Mouse (Mus musculus): Measurements from ENCODE around the gene Nudt5. TPM values are rescaled to one million over a fixed set of nuclear protein-coding genes. Genes with fewer than 3 reads are reported as not detected.
A peak's percentile ranks its signal among the peaks of the same experiment; 100 is the strongest.

Gene Nudt5
- total RNA-seq (2021) = 10 to 100 TPM; 19.5 to 21.6 TPM
- long read RNA-seq, partial matches to known transcripts = 0 of 31 reads
- long read RNA-seq, other reads (novel, unspliced or antisense) = 30 of 31 reads

GRCm38 (mm10) chr2:5844873-5845631 is at the start of gene Nudt5, which contains the start of gene Cdc123:
Gene Nudt5, plus strand, starts transcription at chr2:5845019.
Gene Cdc123, minus strand, starts transcription at chr2:5845164.
- DNase-seq (ENCODE audit: low spot score in 2 of 2) = peak; percentile 83 to 89

DNA sequence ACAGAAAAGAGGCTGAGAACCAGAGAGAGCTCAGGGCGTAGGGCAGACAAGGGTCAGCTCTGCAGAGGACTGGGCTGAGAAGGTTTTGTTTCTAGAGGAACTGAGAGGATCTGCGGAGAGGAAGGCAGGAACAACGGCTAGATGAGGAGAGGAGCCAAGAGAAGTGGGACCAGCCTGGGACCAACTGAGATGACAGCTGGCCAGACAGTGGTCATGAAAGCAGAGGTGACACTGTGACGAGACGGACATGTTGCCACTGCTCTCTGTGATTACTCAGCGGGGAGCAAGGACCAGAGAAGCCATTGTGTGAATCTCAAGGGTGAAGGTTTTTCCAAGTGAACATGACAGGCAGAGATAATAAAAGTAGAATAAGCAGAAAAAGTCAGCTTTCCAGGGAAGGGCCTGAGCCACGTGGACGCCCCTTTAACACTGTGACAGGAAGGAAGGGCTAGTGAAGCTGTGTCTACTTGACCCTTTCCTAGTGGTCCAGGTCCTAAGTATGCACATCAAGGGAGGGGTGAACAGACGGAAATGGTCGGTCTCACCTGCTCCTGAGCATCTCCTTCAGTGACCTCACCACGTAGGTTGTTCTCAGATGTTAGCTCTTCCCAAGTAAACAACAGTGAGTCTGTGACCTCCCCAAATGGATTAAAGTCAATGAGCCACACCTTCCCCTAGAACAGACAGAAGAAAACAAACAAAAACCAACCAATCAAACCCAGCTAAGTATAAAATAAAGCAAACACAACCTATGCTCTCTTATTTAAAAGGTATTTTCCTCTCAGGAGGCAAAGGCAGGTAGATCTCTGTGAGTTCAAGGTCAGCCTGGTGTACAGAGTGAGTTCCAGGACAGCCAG is 46.8 kb upstream of the Nudt5 start:
- no peak for DNase-seq (ENCODE audit: low spot score in 2 of 2)

DNA sequence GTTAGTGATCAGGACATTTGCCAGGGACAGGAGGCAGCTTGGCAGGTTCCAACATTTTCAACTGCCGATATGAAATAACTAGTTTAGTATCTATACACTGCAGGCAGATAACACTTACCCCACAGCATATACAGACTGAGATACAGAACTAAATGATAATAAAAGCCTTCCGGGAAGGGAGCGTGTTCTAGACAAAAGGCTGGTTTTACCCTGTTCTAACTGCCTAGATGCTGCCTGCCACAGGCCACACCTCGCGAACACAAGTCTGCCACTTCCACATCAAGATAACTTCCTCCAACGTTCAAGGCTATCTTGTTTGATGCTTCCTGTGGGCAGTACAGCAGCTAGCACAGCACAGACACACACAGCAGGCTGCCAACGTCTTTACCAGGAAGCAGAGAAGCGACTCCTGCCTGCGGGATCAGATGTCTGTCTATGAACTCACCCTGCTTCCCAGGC is 43.6 kb upstream of the Nudt5 start:
- DNase-seq (ENCODE audit: low spot score in 2 of 2) = no peak

- DNase-seq (ENCODE audit: low spot score in 2 of 2) = no peak
Observed at GRCm38 (mm10) chr2:5801927-5802590, 42.8 kb upstream of the Nudt5 start.

DNA sequence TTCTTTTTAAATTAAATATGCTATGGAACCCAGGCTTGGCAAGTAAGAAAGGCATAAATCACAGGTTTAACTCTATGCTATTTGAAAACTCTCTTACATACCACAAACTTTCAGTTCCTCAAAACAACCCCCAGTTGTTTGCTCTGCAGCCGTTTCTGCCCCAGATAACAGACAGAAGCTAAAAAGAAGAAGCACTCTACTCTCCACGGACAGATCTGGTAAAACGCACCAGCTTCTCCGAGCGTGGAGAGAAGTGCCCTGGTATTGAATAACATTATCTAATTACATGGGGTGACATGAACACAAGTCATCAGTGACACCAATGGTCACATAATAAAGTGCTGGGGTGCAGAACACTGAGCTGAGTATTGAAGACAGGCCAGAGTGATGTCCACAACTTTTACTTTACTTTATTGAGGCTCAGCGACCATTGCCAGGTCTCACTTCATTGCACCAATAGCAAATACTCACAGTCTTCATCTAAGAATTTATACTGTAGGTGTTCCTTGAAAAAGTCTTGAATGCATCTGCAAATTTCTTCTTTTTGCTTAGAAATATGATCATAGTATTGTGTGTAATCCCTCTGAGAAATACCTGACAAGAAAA is 40.3 kb upstream of the Nudt5 start:
- DNase-seq (ENCODE audit: low spot score in 2 of 2) = no peak

GRCm38 (mm10) chr2:5805228-5805627 is 39.6 kb upstream of the Nudt5 start:
- DNase-seq (ENCODE audit: low spot score in 2 of 2) = no peak

DNA sequence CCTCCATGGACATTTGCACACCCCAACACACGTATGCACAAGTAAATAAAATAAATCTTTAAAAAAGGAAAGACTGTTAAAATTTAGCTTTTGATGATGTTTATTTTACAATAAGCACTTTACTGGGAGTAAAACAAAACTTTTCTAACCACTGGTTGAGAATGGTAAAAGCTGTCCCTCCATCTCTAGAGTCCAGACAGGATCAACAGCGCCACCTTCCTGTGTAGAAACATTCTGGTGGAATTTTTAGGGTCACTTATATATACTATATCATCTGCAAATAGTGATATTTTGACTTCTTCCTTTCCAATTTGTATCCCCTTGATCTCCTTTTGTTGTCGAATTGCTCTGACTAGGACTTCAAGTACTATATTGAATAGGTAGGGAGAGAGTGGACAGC is 38.6 kb upstream of the Nudt5 start:
- DNase-seq (ENCODE audit: low spot score in 2 of 2) = peak in 1 of 2 experiments; percentile 37

- DNase-seq (ENCODE audit: low spot score in 2 of 2) = no peak
Observed at GRCm38 (mm10) chr2:5810036-5810718, 34.6 kb upstream of the Nudt5 start.

GRCm38 (mm10) chr2:5811235-5811782 is 33.5 kb upstream of the Nudt5 start:
- no peak for DNase-seq (ENCODE audit: low spot score in 2 of 2)

- no peak for DNase-seq (ENCODE audit: low spot score in 2 of 2)
Observed at GRCm38 (mm10) chr2:5821264-5821663, 23.6 kb upstream of the Nudt5 start.

DNA sequence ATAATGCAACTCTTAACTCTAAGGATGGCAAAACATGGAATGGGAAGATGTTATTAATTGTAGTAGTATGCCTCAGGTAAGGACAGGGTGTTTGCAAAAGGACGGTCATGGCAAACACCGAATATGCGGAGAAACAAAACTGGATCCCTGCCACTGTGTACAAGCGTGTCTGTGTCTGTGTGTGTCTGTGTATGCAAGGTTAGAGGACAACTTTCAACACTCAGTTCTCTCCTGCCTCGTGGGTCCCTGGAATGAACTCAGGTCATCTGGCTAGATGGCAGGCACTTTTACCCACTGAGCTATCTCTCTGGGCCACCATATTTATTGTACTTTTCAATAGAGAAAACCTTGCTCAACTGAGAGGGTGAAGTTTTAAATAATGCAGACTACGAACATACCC is 22.4 kb upstream of the Nudt5 start:
- DNase-seq (ENCODE audit: low spot score in 2 of 2) = no peak

DNA sequence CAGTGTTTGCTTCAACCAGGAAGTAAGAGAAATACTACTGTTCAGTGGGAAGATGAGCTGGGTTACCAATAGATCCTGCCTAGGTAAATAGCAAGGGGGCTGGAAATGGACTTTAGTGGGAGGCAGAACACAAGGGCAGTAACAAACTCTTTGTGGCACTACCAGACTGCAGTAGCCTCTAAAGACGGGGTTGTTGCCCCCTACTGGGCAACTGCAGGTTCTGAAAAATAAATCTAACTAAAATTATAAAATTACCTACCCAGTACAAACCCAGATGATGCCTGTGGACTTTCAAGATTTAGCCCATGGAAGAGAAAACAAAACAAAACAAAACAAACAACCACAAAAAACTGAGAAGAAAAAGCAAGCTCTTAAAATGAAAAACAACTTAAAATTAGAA is 20.6 kb upstream of the Nudt5 start:
- DNase-seq (ENCODE audit: low spot score in 2 of 2) = peak in 1 of 2 experiments; percentile 22

DNA sequence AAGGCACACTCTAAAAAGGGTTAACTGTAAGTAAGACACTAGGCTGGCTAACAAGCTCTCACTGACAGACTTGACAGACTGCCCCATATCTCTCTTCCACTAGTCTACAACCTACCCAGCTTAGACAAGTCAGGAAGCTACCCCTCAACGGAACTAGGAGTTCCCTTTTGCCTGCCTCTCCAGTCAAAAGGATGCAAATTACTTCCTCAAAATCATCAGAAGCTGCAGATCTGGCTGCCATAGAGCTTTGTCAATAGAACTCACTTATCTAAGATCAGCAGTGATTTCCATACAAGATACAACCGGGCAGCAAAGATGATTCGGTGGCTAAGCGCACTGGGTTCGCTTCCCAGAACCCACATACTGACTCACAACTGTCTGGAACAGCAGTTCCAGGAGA is 20.1 kb upstream of the Nudt5 start:
- no peak for DNase-seq (ENCODE audit: low spot score in 2 of 2)

GRCm38 (mm10) chr2:5825265-5825913 is 19.4 kb upstream of the Nudt5 start:
- no peak for DNase-seq (ENCODE audit: low spot score in 2 of 2)

DNA sequence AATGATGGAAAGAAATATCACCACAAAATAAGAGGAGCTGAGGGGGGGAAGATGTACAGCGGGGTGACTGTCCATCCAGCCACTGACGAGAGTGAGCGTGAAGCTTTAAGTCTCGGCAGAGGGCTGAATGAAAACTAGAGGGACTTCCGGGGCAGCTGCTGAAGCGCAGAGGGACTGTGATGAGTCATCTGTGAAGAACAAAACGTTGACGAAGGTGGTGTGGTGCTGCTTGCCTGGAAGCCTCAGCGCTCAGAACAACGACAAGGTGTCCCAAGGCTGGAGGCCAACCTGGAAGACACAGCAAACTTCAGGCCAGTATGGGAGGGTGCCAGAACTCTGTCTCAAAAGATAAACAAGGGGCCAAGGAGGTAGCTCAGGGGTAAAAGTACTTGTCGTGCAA is 4.0 kb upstream of the Nudt5 start:
- DNase-seq (ENCODE audit: low spot score in 2 of 2) = no peak

- DNase-seq (ENCODE audit: low spot score in 2 of 2) = no peak
Observed at GRCm38 (mm10) chr2:5844181-5844872, 492 bp upstream of the Nudt5 start.

DNA sequence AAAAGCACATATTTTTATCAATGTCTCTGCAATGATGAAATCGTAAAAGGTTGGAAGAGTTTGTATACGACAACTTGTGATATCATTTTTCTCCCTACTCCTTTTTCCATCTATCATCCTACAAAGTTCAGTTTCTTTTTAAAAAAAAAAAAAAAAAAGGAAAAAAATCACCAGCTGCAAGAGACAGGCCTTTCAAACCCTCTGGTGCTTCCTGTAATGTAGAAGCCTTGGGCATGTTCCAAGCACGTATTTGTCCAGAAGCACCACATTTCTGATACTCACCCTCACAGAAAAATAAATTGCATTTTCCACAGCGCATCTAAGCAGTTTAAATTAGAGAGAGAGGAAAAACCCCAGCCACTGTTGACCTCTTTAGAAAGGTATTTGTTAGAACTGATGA is 1.0 kb downstream of the Nudt5 start:
- DNase-seq (ENCODE audit: low spot score in 2 of 2) = no peak

GRCm38 (mm10) chr2:5851116-5851515 is 6.3 kb downstream of the Nudt5 start:
- no peak for DNase-seq (ENCODE audit: low spot score in 2 of 2)

GRCm38 (mm10) chr2:5851866-5852265 is 7.0 kb downstream of the Nudt5 start:
- no peak for DNase-seq (ENCODE audit: low spot score in 2 of 2)

Data from layer of hippocampus, postnatal 10 days (tissue).